Mouse (Mus musculus) v-Abl transformed pro-B cells (cell line): ENCODE results near the gene Ppp1r14a.

Experiments used
- in situ Hi-C, 2 experiments: fragments of 400-800 bp; cut with MboI; formaldehyde crosslinking; loops; one replicate each; pipeline ENCODE4 v1.15.1; 2025; ENCODE audit not compliant: unreplicated experiment in 2 of 2

The Ppp1r14a gene

DNA sequence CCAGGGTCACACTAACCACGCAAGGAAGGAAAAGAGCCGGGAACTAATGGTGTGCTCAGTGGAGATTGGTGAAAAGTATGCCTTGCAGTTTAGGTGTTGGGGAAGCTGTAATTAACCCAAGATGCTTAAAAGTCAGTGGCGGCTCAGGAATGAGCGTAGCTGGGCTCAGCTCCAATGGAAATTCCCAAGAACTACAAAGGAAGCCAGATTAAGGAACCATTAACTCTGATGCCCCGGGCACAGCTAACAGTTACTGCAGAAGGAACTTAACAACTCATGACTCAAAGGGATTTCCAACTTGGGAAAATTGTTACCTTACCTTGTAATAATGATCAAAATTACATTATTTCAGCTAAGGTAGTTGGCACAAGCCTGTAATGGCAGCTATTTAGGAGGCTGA is 12.4 kb upstream of the Ppp1r14a start:
- in situ Hi-C loops: no loop called here

DNA sequence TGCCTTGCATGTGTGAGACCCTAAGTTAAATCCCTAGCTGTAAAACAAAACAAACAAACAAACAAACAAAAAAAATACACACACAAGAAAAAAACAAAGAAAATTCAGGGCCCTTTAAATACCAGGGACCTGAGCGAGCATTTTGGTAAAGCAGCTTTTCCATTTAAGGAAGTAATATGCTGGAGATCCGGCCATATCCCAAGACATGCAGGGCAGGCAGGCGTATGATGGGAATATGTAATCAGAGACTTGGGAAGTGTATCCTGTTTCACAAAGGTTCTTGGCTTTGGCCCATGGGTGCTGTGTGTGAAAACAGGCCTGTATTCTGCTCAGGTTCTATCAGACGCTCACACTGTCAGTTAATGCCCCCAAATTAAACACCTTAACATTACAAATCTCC is 11.6 kb upstream of the Ppp1r14a start:
- in situ Hi-C loops: no loop called here

DNA sequence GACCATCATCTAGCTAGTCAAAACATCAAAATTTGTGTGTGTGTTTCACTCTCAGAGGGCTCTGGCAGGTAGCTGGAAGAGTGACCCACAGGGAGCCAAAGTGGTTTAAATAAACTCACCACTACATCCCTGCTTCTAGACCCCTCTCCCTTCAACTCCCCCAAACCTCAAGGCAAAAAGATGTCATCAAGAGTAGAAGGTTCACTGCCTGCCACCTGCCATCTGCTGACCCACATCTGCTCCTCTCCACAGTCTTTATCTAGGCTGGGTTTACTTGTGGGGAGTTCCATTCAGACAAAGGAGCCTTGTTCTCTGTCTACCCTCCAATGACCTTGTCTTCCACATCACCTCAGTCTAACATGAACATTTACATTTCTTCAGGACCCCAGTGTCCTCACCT is 9.8 kb upstream of the Ppp1r14a start:
- in situ Hi-C loops: no loop called here

DNA sequence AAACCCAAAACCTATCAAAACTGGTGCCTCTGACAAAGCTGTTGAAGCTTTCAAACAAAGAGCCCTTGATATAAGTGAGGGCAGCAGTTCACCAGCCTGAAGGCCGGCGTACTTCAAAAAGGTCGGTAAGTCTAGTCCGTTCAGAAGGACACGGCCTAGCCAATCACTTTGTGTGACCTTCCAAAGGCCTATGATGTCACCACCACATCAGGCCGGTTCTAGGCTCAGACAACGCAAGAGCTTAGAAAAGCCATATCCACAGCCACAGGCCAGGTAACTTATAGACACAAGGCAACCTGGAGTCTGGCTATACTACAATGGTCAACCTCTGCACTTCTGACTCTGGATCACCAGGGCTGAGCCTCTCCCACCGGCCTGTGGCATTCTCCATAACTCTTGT is 9.2 kb upstream of the Ppp1r14a start:
- in situ Hi-C loops: no loop called here

DNA sequence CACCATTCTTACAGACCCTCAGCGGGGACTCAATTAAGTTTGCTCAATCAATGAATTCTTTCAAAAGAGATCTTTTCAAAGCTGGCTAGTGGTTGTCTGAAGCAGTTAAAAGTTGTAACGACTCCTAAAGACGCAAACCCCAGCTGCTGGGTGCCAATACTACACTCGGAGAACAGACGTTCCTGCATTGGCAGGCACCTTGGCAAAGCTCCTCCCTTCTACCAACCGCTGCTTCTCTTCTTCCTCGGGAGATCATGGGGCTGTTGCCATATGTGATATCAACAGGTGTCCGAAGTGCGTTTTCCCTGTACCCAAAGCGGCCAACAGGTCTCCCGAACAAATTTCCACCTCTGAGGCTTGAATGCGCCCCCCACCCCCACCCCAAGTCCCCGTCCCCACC is 8.3 kb upstream of the Ppp1r14a start:
- in situ Hi-C loops: no loop called here

DNA sequence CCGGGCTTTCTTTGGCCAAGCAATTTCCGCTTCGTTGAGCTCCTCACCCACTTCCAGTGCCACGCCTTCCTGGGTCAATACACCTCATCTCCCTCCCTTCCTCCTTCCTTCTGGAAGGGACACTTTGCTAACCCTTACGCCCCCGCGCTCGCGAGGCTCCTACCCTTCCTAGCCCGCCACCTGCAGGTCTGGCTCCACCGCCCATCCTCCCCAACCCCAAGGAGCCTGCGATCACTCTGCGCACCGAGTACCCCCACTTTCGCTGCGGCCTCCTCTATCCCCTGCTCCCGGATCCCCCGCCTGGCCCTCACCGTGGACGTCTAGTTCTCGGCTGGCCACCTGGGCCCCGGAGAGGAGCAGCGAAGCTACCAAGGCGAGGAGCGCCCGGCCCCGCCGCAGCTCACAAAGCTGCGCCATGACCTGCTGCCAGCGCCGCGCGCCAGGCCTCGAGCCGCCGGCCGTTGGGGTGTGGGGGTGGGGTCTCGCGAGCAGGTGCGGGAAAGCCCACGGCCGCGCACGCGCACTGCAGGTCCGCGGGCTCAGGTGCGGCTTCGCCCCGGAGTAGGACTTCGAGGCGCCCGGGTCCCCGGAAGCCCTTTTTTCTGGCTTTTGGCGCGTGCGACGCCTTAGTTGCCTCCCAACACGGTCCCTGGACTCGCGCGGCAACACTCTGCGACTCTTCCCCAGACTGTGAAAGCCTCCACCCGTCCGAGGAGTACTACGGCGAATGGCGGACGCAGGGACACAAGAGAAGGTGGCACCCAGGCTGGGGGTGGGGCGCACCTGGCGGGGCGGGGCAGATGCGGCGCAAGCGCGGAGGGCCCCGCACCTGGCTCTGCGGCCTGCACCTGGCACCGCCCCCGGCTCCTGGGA is 7.7 kb upstream of the Ppp1r14a start, which contains the start of gene Spint2:
Gene Spint2 (minus strand): TSS at position 712 of the 873 bp plus-strand sequence.
- in situ Hi-C loops: no loop called here

DNA sequence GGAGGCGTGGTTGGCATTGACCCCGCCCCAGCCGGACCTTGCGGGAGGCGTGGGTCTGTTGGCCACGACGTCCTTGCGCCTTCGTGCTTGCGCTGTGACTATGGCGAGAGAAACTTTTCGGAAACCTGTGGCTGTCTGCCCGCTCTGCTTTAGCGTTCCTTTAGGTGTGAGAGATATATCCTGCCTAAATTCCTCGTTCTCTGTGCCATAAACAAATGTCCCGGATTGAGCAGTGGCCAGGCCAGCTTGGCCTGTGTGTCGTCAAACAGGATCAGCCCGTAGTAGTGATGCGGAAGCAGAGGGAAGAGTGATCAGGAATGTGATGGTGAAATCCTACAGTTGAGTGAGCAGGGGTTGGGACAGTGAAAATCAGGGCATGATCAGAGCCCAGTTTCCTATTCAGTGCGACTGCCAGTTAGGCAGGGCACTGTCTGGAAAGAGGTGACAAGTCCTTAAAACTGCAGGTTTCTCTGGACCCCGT is 7.0 kb upstream of the Ppp1r14a start:
- in situ Hi-C loops: no loop called here

DNA sequence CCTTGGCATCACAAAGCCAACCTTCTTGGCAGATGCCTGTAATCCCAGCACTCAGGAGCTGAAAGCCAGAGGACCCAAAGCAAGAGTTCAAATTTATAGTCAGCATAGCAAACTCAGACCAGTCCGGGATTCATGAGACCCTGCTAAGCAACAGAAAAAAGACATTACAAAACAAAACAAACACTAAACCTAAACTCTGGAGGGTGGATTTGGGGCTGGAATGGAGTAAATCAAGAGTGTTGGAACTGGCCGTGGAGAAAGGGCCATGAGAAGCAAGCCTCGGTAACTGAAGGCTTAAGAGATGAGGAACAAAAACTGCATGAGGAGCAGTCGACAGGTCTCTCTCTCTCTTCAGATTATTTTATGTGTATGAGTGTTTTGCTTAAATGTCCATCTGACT is 5.2 kb upstream of the Ppp1r14a start:
- in situ Hi-C loops: no loop called here

DNA sequence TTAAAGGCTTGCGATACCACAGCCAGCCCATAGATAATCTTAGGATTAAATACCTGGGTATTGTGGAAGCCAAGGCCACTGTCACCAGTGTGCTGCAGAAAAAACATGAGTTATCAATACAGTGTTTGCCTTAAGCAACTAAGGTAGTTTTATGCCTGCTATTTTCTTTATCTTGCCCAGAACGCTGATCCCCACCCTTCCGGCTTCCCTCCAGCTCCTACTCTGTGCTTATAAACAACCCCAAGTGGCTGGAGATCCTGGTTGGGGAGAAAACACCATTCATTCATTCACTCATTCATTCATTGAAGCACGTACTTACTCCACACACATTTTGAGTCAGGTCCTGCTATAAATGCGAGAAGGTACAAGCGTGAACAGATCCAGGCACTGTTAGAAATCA is 4.6 kb upstream of the Ppp1r14a start:
- in situ Hi-C loops: no loop called here

DNA sequence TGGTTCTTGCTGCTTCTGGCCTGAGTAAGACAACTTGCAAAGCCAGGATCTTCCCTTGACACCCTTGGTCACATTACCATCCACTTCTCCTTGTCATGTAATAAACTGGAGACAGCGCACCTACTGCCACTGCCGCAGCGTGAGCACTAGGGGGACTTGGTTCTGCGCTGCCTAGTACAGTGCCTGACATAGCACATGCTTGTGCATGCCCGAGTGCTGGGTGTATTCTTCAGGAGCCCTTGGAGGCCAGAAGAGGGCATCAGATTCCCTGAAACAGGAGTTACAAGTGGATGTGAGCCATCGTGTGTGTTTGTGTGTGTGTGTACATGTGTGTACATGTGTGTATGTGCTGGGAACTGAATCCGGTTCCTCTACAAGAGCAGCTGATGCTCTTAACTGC is 1.6 kb upstream of the Ppp1r14a start:
- in situ Hi-C loops: loop anchor here in 1 of 2 experiments (5.0 kb wide), 1 partner anchor 160 kb away; the partner anchor contains the start of gene Ryr1

DNA sequence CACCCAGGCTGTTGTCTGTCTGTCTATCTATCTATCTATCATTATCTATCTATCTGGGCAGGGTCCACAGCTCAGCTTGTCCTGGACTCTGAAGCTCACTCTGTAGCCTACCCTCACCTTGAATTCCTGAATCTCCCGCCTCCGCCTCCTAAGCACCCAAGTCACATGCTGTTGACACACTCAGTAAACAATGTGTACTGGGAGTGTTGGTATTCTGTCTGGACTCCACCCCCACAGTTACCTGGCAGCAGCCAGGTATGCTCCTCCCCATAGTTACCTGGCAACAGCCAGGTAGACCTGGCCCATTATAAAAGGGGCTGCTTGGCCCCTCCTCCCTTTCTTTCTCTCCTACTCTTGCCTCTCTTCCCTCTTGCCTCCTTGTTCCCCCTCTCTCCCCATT is 1.0 kb upstream of the Ppp1r14a start:
- in situ Hi-C loops: loop anchor here in 1 of 2 experiments (5.0 kb wide), 1 partner anchor 161 kb away; the partner anchor contains the start of gene Ryr1

DNA sequence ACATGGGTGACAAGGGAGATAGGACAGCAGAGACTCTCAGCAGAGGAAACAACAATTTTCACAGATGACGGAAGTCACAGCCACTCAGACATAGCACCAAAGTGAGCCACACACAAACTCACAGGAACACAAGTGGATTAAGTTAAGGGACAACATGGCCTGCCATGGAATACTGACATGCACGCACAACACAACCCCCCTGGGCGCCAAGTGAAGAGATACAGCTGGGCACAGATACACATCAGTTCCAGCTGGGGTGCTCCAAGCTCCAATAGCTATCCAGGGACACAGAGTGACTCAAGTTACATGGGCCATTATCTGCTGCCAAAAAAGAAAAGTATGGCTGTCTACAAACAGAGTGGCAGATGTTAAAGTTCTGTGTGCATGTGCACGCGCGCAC is 748 bp downstream of the Ppp1r14a start:
- in situ Hi-C loops: loop anchor here (5.0 to 10.0 kb wide), 4 partner anchors 43 to 238 kb away; partner anchors contain the start of genes 2200002D01Rik (in 2 of the 2) and Ryr1 (in 1 of the 2)

DNA sequence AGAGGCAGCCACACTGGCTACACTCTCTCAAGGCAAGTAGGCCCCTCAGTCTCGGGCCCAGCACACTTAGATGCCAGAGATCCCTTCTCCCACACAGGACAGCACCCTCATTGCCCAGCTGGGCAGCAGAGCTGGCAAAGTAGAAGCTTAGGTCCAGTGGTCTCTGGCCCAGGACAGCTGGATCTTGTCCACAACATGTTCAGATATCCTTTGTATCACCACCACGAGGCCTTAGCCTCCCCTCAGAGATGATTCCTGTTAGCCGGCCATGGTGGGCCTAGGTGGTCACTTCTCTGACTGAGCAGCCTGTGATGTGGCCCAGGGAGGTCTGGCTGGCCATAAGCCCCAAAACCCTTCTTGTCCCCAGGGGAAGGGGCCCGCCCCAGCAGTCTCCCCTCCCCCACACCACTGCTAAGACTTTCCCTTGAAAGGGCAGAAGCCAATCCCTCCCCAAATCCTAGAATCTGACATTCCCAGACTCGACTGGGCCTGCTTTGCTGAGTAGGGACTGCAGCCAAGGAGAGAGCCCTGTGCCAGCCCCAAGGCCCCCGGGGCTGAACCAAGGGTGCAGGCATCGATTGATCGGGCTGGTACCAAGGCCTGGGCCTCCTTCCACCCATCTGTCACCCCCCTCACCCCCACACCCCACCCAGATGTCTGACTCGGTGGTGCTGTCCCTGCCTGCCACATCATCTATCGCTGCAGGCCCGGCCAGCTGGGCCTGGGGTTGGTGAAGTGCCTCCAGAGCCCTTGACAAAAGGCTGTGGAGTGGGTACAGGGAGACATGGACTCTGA is 1.8 kb downstream of the Ppp1r14a start:
- in situ Hi-C loops: loop anchor here (5.0 to 10.0 kb wide), 3 partner anchors 44 to 239 kb away; partner anchors contain the start of gene 2200002D01Rik (in 2 of the 2)

DNA sequence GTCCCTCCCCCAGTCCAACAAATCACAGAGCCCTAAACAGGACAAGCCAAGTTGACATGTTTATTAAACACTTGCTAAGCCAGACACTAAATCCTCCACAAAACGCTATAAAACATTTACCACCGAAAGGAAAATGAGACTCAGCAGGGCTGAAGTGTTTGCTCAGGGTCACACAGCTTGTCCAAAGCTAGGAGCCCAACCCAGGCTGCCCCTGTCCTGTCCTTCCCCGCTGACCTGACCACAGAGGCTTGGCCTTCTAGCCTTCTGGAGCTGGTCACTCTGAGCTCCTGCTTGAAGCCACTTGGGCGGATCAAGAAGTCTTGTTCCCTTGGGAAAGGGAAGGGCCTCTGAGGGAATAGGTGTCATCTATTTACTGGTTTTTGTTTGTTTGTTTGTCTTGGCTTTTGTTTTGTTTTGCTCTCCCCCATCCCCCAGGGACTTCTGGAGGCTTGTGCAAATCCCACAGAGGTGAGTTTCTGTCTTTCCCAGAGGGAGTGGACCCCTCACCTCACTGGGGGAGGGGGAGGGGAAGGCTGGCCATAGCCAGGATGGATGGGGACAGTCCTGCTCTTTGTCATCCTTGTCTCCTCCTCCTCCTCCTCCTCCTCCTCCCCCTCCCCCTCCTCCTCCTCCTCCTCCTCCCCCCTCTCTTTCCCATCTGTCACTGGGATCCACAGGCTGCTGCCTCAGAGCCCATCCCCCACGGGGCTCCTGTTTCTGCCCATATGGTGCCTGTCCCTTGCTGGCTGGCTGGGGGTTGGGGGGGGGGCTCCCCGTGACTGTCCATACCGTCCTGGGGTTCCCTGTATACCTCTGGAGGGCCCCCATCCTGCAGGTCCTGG is 2.7 kb downstream of the Ppp1r14a start:
- in situ Hi-C loops: loop anchor here (5.0 to 10.0 kb wide), 3 partner anchors 45 to 240 kb away; partner anchors contain the start of gene 2200002D01Rik (in 2 of the 2)

DNA sequence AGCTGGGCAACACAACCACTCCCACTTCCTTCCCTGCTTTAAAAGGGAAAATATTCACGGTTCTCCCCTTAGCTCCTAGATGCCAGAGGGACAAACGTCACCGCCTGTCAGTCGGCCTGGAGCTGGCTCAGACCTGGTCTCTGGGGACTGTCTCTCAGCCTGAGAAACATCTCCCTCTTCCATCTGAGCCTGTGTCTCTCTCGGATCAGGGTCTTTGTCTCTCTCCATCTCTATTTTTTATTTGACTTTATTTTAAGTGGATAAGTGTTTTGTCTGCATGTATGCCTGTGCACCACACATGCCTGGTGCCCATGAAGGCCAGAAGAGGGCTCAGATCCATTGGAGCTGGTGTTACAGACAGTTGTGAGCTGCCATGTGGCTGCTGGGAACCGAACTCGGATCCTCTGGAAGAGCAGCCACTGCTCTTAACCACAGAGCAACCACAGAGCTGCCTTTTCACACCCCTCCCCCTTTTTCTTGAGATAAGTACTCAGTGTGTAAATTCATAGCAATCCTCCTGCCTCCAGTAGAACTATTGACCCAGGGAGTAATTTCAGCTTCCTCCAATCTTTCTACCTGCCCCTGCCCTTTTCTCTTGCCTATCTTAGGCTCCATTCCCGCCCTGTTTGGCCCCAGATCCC is 3.5 kb downstream of the Ppp1r14a start:
- in situ Hi-C loops: loop anchor here (5.0 to 10.0 kb wide), 3 partner anchors 45 to 240 kb away; partner anchors contain the start of gene 2200002D01Rik (in 2 of the 2)

DNA sequence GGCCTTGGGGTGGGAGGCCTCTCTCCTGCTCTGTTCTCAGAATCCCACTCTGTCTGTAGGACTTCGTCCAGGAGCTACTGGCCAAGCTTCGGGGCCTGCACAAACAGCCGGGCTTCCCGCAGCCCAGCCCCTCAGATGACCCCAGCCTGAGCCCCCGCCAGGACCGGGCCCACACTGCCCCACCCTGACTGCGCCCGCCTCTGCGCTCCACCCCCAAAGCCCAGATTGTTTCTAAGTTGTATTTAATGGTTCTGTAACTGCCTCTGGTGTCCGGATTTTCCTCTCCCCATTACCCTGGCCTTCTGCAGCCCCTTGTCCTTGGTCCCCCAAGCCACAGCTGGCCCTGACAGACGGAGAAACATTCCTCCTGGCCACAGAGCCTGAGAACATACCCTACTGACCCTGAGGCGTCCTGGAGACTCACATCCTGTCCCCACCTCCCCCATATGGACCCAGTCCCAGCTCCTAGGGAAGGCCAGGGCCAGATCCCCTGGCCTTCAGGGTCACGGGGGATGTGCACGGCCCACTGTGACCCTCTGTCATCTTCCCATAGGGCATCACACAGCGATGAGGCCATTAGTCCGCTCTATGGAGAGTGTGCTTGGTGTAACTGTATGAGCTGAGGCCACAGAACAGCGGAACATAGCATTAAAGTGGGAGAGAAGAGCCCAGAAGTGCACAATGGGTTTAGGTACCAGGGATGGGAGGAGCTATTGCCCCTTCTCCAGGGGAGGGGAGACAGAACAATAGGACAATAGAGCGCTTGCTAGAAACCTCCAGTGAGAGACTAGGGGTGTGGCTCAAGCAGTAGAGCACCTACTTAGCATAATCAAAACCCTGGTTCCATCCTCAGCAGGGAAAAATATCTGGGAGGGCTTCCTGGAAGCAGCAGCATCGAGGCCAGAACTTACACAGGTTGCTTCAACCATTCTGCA is 4.3 kb downstream of the Ppp1r14a start:
- in situ Hi-C loops: loop anchor here (5.0 to 10.0 kb wide), 3 partner anchors 46 to 241 kb away; partner anchors contain the start of gene 2200002D01Rik (in 2 of the 2)

DNA sequence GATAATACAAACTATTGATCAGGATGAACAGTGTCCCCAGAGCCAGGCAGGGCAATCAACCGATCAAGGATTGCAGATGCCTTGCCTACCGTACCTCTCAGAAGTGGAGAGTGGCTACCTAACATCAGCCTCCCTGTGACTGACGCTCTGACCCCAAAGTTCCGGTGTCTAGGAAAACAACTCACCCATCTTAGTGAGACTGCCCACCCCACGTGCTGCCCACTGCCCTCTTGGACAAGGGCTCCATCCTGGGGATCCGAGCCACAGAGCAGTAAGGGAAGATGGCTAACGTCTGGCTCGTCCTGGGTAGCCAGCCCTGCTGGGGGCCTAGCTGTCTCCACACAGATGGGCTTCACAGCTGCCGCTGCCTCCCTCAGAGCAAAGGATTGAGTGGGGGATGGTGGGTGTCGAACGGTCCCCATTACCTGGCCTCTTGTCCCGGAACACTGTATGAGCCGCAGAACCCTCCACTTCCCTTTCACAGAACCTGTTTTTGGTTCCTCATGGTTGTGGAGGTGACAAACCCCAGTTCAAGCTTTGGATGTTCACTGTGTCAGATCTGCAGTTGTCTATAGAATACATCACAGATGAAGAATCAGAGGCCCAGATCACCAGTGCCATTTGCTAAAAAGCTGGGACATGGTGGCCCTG is 5.1 kb downstream of the Ppp1r14a start:
- in situ Hi-C loops: loop anchor here (5.0 to 10.0 kb wide), 3 partner anchors 47 to 242 kb away; partner anchors contain the start of gene 2200002D01Rik (in 2 of the 2)
